Mouse (Mus musculus) cortical plate, adult 2 months (tissue): ENCODE measurements around the gene Elof1.

Experiments
- CTCF ChIP-seq: fragments of 200-500 bp; IDR thresholded peaks from 2 replicates; pipeline ENCODE4 v1.5.1; 2011; ENCODE audit warnings: mild to moderate bottlenecking, control low read depth, low read length; ENCODE audit not compliant: insufficient read depth; ENCODE audit errors: extremely low read depth
- POLR2A ChIP-seq: fragments of 200-500 bp; IDR thresholded peaks from 2 replicates; pipeline ENCODE4 v1.6.1; 2011; ENCODE audit warnings: mild to moderate bottlenecking, low read length, control low read depth; ENCODE audit not compliant: insufficient read depth; ENCODE audit errors: extremely low read depth

DNA sequence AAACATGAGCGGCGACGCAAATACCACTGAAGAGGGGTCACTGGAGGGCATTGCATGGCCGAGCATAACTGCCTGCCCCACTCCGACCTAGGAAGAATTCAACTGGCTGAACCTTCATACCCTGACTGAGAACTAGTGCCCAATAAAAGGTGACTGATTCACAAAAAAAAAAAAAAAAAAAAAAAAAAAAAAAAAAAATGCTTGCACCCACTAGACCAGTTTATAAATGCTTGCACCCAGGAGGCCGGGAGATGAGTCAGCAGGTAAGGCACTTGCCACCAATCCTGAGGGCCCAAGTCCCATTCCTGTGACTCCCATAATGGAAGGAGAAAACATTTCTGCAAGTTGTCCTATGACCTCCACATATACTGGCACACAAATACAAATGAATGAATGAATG, 24.2 kb downstream of the Elof1 start:
- no peak for TF ChIP-seq POLR2A
- no peak for TF ChIP-seq CTCF
